8 mouse cellular contexts compared by ENCODE assay signal in genomic region chr6:30402091-30402491, GRCm38 (mm10). TPM values are rescaled to one million over a fixed set of nuclear protein-coding genes. Genes with fewer than 3 reads are reported as not detected.
A peak's percentile ranks its signal among the peaks of the same experiment; 100 is the strongest.
DNase-seq lines count a peak whose midpoint lies in the region; ATAC-seq and TF ChIP-seq lines count a peak whose summit lies in the region.

No protein-coding gene starts in this region.

- intact Hi-C loops in left cerebral cortex, adult 2 months (cut with DNase I) = loop anchor here (2.0 to 5.0 kb wide), 5 partner anchors 105 to 637 kb away; partner anchors contain the start of genes Copg2, Ssmem1 and Tmem209

- peak overlapping the region; percentile 88 for H3K4me3 ChIP-seq in left cerebral cortex, adult 2 months
- H3K4me3 ChIP-seq in forebrain, postnatal 0 days (ENCODE audit: low read depth, low read length) = peak overlapping the region; percentile 74
- H3K4me3 ChIP-seq in liver, embryonic 14.5 days (ENCODE audit: insufficient read depth in 1 of 2, low read depth in 2 of 2, low read length in 2 of 2) = peak overlapping the region; percentile 87 to 96

- DNase-seq in left cerebral cortex, adult 2 months (ENCODE audit: extremely low spot score in 1 of 2, low spot score in 2 of 2) = no peak
- DNase-seq in left cerebral cortex, adult 8-10 months (ENCODE audit: low spot score in 2 of 2) = no peak
- peak; percentile 46 for DNase-seq in brain, adult 2 months (ENCODE audit: low read depth, low spot score)
- peak; percentile 41 for DNase-seq in forebrain, postnatal 0 days
- DNase-seq in liver, embryonic 14.5 days (ENCODE audit: low read depth in 3 of 3, low spot score in 3 of 3) = peak in 1 of 3 experiments; percentile 32
- peak; percentile 25 for DNase-seq in skeletal muscle tissue, adult 2 months (ENCODE audit: low read depth, low spot score)
- no peak for DNase-seq in gastrocnemius, postnatal 10 days
- DNase-seq in cerebellum, adult 11 months = no peak

- 0 out of 2 replicates have a peak, but pooled peaks cover 4% of the 10 kb centered on the region for H3K4me1 ChIP-seq in forebrain, postnatal 0 days (ENCODE audit: insufficient read depth)
- peaks cover 0 to 9% of the 10 kb centered on the region in 2 experiments; a peak in 3 of 4 replicates for H3K4me1 ChIP-seq in liver, embryonic 14.5 days (replicated peaks; ENCODE audit: control insufficient read depth in 2 of 2, insufficient read depth in 2 of 2, low read length in 1 of 2)

- peak overlapping the region; percentile 89 for H3K27ac ChIP-seq in left cerebral cortex, adult 2 months
- peak overlapping the region; percentile 99 for H3K27ac ChIP-seq in forebrain, postnatal 0 days (ENCODE audit: low read depth, low read length)
- H3K27ac ChIP-seq in liver, embryonic 14.5 days = peak overlapping the region; percentile 69

- peak overlapping the region; percentile 49 for H3K4me2 ChIP-seq in forebrain, postnatal 0 days (ENCODE audit: low read depth)
- peak overlapping the region; percentile 89 for H3K4me2 ChIP-seq in liver, embryonic 14.5 days (ENCODE audit: low read depth)

- H3K27me3 ChIP-seq in forebrain, postnatal 0 days (ENCODE audit: insufficient read depth, low read length) = no peaks in the 10 kb centered on the region
- no peaks in the 10 kb centered on the region for H3K27me3 ChIP-seq in liver, embryonic 14.5 days (ENCODE audit: control insufficient read depth, insufficient read depth, low read length)

- TF ChIP-seq CTCF in left cerebral cortex, adult 2 months (IDR thresholded peaks at IDR 0.05) = no peak
- TF ChIP-seq CTCF in forebrain, postnatal 0 days (IDR thresholded peaks at IDR 0.05; ENCODE audit: low read depth) = no peak
- no peak for TF ChIP-seq CTCF in liver, embryonic 14.5 days (IDR thresholded peaks at IDR 0.05; ENCODE audit: low read depth)

- WGBS in forebrain, postnatal 0 days = under 1% methylated on average over 29 of the region's 29 CpGs
- WGBS in liver, embryonic 14.5 days (ENCODE audit: insufficient replicate concordance) = under 1% methylated on average over 29 of the region's 29 CpGs

- TF ChIP-seq EP300 in liver, embryonic 14.5 days (IDR thresholded peaks at IDR 0.05; ENCODE audit: low read depth) = no peak

- ATAC-seq in forebrain, postnatal 0 days = no peak
- peak; percentile 56; the same call in 1 of the 2 replicates for ATAC-seq in liver, embryonic 14.5 days (ENCODE audit: insufficient read depth)

- no peaks in the 10 kb centered on the region for H3K36me3 ChIP-seq in forebrain, postnatal 0 days (ENCODE audit: insufficient read depth)
- no peaks in the 10 kb centered on the region for H3K36me3 ChIP-seq in liver, embryonic 14.5 days (replicated peaks; ENCODE audit: control insufficient read depth, insufficient read depth, low read depth)

- H3K9ac ChIP-seq in forebrain, postnatal 0 days = peak overlapping the region; percentile 93
- peak overlapping the region; percentile 92 for H3K9ac ChIP-seq in liver, embryonic 14.5 days (replicated peaks)

- no peaks in the 10 kb centered on the region for H3K9me3 ChIP-seq in forebrain, postnatal 0 days (ENCODE audit: low read length)
- H3K9me3 ChIP-seq in liver, embryonic 14.5 days (ENCODE audit: control insufficient read depth, low read length) = no peaks in the 10 kb centered on the region

RNA-seq across cellular contexts. Expression of gene Klhdc10, which starts 0.4 kb away (rescaled TPM):
- total RNA-seq in left cerebral cortex, adult 2 months (2021) = 10 to 100 TPM; 87.2 to 91.9 TPM
- 100 to 1,000 TPM in 1 of 4 experiments, 10 to 100 TPM in 3; 86.0 to 101 (median 90.6) TPM for total RNA-seq in left cerebral cortex, adult 8-10 months (2022)
- 111 and 160 TPM in 2 replicates for total RNA-seq in forebrain, postnatal 0 days (2014; rRNA removed)
- polyA plus RNA-seq in forebrain, postnatal 0 days (2015; fragmentation: Nextera tagmentation; extraction: Ambion mirVana) = 17.7 and 24.3 TPM in 2 replicates
- 8.0 and 12.8 TPM in 2 replicates for polyA plus RNA-seq in liver, embryonic 14.5 days (2012; rRNA removed)
- 8.9 and 9.4 TPM in 2 replicates for polyA plus RNA-seq in liver, embryonic 14.5 days (2014; fragmentation: Nextera tagmentation; extraction: Ambion mirVana)
- total RNA-seq in gastrocnemius, postnatal 10 days (2021) = 10 to 100 TPM; 52.8 to 54.8 TPM

RNA-seq across cellular contexts. Expression of gene Zc3hc1, which starts 11.3 kb away (rescaled TPM):
- 10 to 100 TPM; 23.6 to 28.7 TPM for total RNA-seq in left cerebral cortex, adult 2 months (2021)
- total RNA-seq in left cerebral cortex, adult 8-10 months (2022) = 10 to 100 TPM; 25.5 to 30.3 (median 26.7) TPM
- total RNA-seq in forebrain, postnatal 0 days (2014; rRNA removed) = 56.7 and 57.2 TPM in 2 replicates
- polyA plus RNA-seq in forebrain, postnatal 0 days (2015; fragmentation: Nextera tagmentation; extraction: Ambion mirVana) = 69.4 and 71.9 TPM in 2 replicates
- polyA plus RNA-seq in liver, embryonic 14.5 days (2012; rRNA removed) = 11.9 and 13.7 TPM in 2 replicates
- 23.4 and 24.1 TPM in 2 replicates for polyA plus RNA-seq in liver, embryonic 14.5 days (2014; fragmentation: Nextera tagmentation; extraction: Ambion mirVana)
- total RNA-seq in gastrocnemius, postnatal 10 days (2021) = 10 to 100 TPM; 15.8 to 19.4 TPM

Comparison
In these comparisons a context has a peak if more than half of its experiments do, and no peak if none do; other contexts are left out.
1. DNase-seq: peak in brain, adult 2 months (single experiment), forebrain, postnatal 0 days (single experiment) and skeletal muscle tissue, adult 2 months (single experiment); none in left cerebral cortex, adult 2 months (0 of 2), left cerebral cortex, adult 8-10 months (0 of 2), gastrocnemius, postnatal 10 days (single experiment) and cerebellum, adult 11 months (single experiment).
2. Peak in every context shown above with its lines, with median percentiles within 50 percentile points of each other: H3K27ac ChIP-seq and H3K4me3 ChIP-seq.